Comparison of ENCODE assay signal across 8 mouse cellular contexts in the genomic region with DNA sequence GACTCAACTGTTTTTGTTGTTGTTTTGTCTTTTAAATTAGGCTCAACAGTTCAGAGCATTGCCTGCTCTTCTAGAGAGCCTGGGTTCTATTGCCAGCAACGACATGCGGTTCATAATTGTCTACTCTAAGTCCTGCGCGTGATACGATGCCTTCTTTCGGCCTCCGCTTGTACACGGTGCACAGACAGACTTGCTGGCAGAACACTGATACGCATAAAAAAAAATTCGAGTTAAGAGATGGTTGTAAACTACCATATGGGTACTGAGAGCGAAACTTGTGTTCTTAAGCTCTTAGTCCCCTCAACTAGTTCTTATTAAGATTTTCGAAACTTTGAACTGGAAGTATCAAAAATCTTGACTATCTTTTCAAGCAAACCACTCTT. TPM values are rescaled to one million over a fixed set of nuclear protein-coding genes. Genes with fewer than 3 reads are reported as not detected.
DNase-seq lines count a peak whose midpoint lies in the region; ATAC-seq lines count a peak whose summit lies in the region.

No protein-coding gene starts in this region.

- peak; percentile 35; the same call in 1 of the 2 replicates for ATAC-seq in frontal cortex, adult (ENCODE audit: low TSS enrichment)
- ATAC-seq in kidney, embryonic 16.5 days (ENCODE audit: low FRiP score, low TSS enrichment) = no peak
- ATAC-seq in midbrain, embryonic 16.5 days = 0 out of 2 replicates have a peak, but pooled peaks have one; percentile 29

- H3K27ac ChIP-seq in kidney, embryonic 16.5 days (ENCODE audit: low read length) = peak overlapping the region; percentile 98
- H3K27ac ChIP-seq in midbrain, embryonic 16.5 days (ENCODE audit: low read length) = peak overlapping the region; percentile 93

- H3K4me3 ChIP-seq in kidney, embryonic 16.5 days (ENCODE audit: low read length) = peak overlapping the region; percentile 100
- peak overlapping the region; percentile 100 for H3K4me3 ChIP-seq in midbrain, embryonic 16.5 days (ENCODE audit: low read depth, low read length)

- H3K4me2 ChIP-seq in kidney, embryonic 16.5 days (replicated peaks; ENCODE audit: low read depth, low read length) = peak overlapping the region; percentile 87
- peak overlapping the region; percentile 88 for H3K4me2 ChIP-seq in midbrain, embryonic 16.5 days (ENCODE audit: low read length)

- no peaks in the 10 kb centered on the region; the same call in 1 of the 2 replicates for H3K9me3 ChIP-seq in kidney, embryonic 16.5 days (ENCODE audit: low read length)
- H3K9me3 ChIP-seq in midbrain, embryonic 16.5 days (replicated peaks; ENCODE audit: control insufficient read depth, low read length, poor library complexity, severe bottlenecking) = no peaks in the 10 kb centered on the region

- H3K36me3 ChIP-seq in kidney, embryonic 16.5 days (ENCODE audit: insufficient read depth, low read length) = 0 out of 2 replicates have a peak, but pooled peaks cover 2% of the 10 kb centered on the region
- H3K36me3 ChIP-seq in midbrain, embryonic 16.5 days (ENCODE audit: control insufficient read depth, insufficient read depth, low read length) = no peaks in the 10 kb centered on the region

- peak overlapping the region; percentile 97 for H3K9ac ChIP-seq in kidney, embryonic 16.5 days (replicated peaks; ENCODE audit: low read length)
- peak overlapping the region; percentile 78 for H3K9ac ChIP-seq in midbrain, embryonic 16.5 days (ENCODE audit: low read depth, low read length)

- DNase-seq in frontal cortex, postnatal 25 days (ENCODE audit: low spot score in 2 of 2) = no peak
- DNase-seq in thymus, postnatal 4 days = peak; percentile 23
- no peak for DNase-seq in thymus, adult 18-20 months
- no peak for DNase-seq in adrenal gland, postnatal 25 days
- no peak for DNase-seq in ovary, postnatal 10 days (ENCODE audit: low spot score)

- no peaks in the 10 kb centered on the region for H3K27me3 ChIP-seq in kidney, embryonic 16.5 days (ENCODE audit: insufficient read depth, low read length)
- no peaks in the 10 kb centered on the region for H3K27me3 ChIP-seq in midbrain, embryonic 16.5 days (ENCODE audit: control insufficient read depth, insufficient read depth, low read depth, low read length)

- under 1% methylated on average over 12 of the region's 12 CpGs for WGBS in kidney, embryonic 16.5 days
- under 1% methylated on average over 12 of the region's 12 CpGs for WGBS in midbrain, embryonic 16.5 days

- H3K4me1 ChIP-seq in kidney, embryonic 16.5 days (ENCODE audit: insufficient read depth, low read length) = peaks cover 24% of the 10 kb centered on the region
- peaks cover 25% of the 10 kb centered on the region for H3K4me1 ChIP-seq in midbrain, embryonic 16.5 days (ENCODE audit: control insufficient read depth, insufficient read depth, low read length)

RNA-seq across cellular contexts. Expression of gene Eif3b, which starts 1.0 kb away (rescaled TPM):
- 112 and 114 TPM in 2 replicates for polyA plus RNA-seq in kidney, embryonic 16.5 days (2015; fragmentation: Nextera tagmentation; extraction: Ambion mirVana)
- polyA plus RNA-seq in midbrain, embryonic 16.5 days (2015; fragmentation: Nextera tagmentation; extraction: Ambion mirVana) = 60.2 and 61.1 TPM in 2 replicates
- total RNA-seq in adrenal gland, postnatal 25 days (2021) = 159 and 237 TPM in 2 replicates

RNA-seq across cellular contexts. Expression of gene Gm4869, which starts 27.3 kb away (rescaled TPM):
- polyA plus RNA-seq in kidney, embryonic 16.5 days (2015; fragmentation: Nextera tagmentation; extraction: Ambion mirVana) = not detected in 2 replicates
- polyA plus RNA-seq in midbrain, embryonic 16.5 days (2015; fragmentation: Nextera tagmentation; extraction: Ambion mirVana) = not detected in 2 replicates
- total RNA-seq in adrenal gland, postnatal 25 days (2021) = 0.27 TPM in 1 of 2 replicates, not detected in the other

RNA-seq across cellular contexts. Expression of gene Snx8, which starts 29.0 kb away (rescaled TPM):
- polyA plus RNA-seq in kidney, embryonic 16.5 days (2015; fragmentation: Nextera tagmentation; extraction: Ambion mirVana) = 31.9 and 32.4 TPM in 2 replicates
- polyA plus RNA-seq in midbrain, embryonic 16.5 days (2015; fragmentation: Nextera tagmentation; extraction: Ambion mirVana) = 44.7 and 46.4 TPM in 2 replicates
- 18.0 and 18.4 TPM in 2 replicates for total RNA-seq in adrenal gland, postnatal 25 days (2021)
